Mouse (Mus musculus): ENCODE measurements around the gene Ptprcap. TPM values are rescaled to one million over a fixed set of nuclear protein-coding genes. Genes with fewer than 3 reads are reported as not detected.
A peak's percentile ranks its signal among the peaks of the same experiment; 100 is the strongest.

The Ptprcap gene
- polyA plus RNA-seq, 1 experiment from 2014 or later, result 0.92 TPM

DNA sequence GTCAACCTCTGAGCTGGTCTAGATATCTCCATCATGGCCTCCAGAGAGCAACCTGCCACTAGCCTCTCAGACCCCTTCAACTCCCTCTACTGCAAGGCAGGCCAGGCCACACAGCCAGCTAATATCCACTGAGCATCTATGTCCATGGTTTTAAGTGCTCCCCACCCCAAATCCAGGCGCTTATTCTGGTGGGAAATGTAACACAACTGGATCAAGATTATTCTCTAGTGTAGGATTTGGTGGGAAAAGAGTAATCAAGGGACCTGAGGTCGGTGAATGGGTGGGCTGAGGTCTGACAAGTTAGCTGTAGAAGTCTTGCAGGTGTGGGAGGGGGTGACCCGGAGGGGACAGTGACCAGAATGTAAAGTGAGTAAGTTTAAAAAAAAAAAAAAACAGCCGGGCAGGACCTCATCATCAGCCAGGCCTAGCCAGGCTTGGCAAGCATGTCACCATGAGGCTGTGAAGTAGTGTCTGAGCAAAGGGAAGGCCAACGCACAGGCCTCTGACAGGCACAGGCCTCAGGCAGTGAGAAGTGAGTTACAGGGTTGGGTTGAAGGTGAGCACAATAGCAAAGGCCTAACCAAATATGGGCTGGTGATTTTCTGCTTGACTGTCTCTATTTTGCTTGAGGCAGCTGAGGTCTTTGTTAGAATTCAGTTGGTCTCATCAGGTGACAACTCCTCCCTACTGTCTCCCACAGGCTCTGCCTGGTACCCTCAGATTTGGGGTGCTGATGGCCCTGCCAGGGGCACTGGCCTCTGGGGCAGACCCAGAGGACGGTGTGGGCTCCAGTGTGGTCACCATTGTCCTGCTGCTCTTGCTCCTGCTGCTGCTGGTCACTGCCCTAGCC lies 2.0 kb downstream of the Ptprcap start:
- WGBS, result 75% methylated on average over 6 of the region's 6 CpGs
- H3K9ac ChIP-seq (ENCODE audit: low read length), result 0 out of 2 replicates have a peak overlapping the region, but pooled peaks have one; percentile 14
- ATAC-seq (ENCODE audit: insufficient read depth, low FRiP score, low TSS enrichment) (no peak), DNase-seq (ENCODE audit: low spot score) (no peak)
- H3K27ac ChIP-seq (ENCODE audit: low read depth, low read length), result no peak overlapping the region
- H3K27me3 ChIP-seq (ENCODE audit: control insufficient read depth, insufficient read depth, low read length), result no peaks in the 10 kb centered on the region
- no peak overlapping the region for H3K4me2 ChIP-seq (ENCODE audit: low read depth)
- H3K4me1 ChIP-seq (ENCODE audit: control insufficient read depth, insufficient read depth, low read length), result no peaks in the 10 kb centered on the region
- H3K9me3 ChIP-seq (ENCODE audit: control insufficient read depth, low read length), result no peaks in the 10 kb centered on the region
- peaks cover 19% of the 10 kb centered on the region for H3K36me3 ChIP-seq (ENCODE audit: control insufficient read depth, insufficient read depth, low read length)
- H3K4me3 ChIP-seq (ENCODE audit: low read depth, low read length), result no peak overlapping the region

- ATAC-seq (ENCODE audit: insufficient read depth, low FRiP score, low TSS enrichment) (no peak), DNase-seq (ENCODE audit: low spot score) (no peak)
- no peak overlapping the region for H3K4me2 ChIP-seq (ENCODE audit: low read depth)
- WGBS, result 79% methylated on average over 20 of the region's 20 CpGs
- H3K27ac ChIP-seq (ENCODE audit: low read depth, low read length), result no peak overlapping the region
- no peak overlapping the region for H3K4me3 ChIP-seq (ENCODE audit: low read depth, low read length)
- no peaks in the 10 kb centered on the region for H3K9me3 ChIP-seq (ENCODE audit: control insufficient read depth, low read length)
- H3K4me1 ChIP-seq (ENCODE audit: control insufficient read depth, insufficient read depth, low read length), result no peaks in the 10 kb centered on the region
- 0 out of 2 replicates have a peak overlapping the region, but pooled peaks have one; percentile 14 for H3K9ac ChIP-seq (ENCODE audit: low read length)
- H3K36me3 ChIP-seq (ENCODE audit: control insufficient read depth, insufficient read depth, low read length), result peaks cover 18% of the 10 kb centered on the region
- no peaks in the 10 kb centered on the region for H3K27me3 ChIP-seq (ENCODE audit: control insufficient read depth, insufficient read depth, low read length)
Measured at GRCm38 (mm10) chr19:4156073-4156579, 2.7 kb downstream of the Ptprcap start.

GRCm38 (mm10) chr19:4156771-4157170 lies 3.4 kb downstream of the Ptprcap start:
- Histone ChIP-seq H3K9me3 (ENCODE audit: control insufficient read depth, low read length) (no peaks in the 10 kb centered on the region), H3K9ac (ENCODE audit: low read length) (no peak overlapping the region; the same call in 1 of the 2 replicates), H3K27ac (ENCODE audit: low read depth, low read length) (no peak overlapping the region), H3K4me2 (ENCODE audit: low read depth) (no peak overlapping the region), H3K27me3 (ENCODE audit: control insufficient read depth, insufficient read depth, low read length) (no peaks in the 10 kb centered on the region), H3K4me3 (ENCODE audit: low read depth, low read length) (no peak overlapping the region), H3K4me1 (ENCODE audit: control insufficient read depth, insufficient read depth, low read length) (no peaks in the 10 kb centered on the region), H3K36me3 (ENCODE audit: control insufficient read depth, insufficient read depth, low read length) (peaks cover 16% of the 10 kb centered on the region)
- ATAC-seq (ENCODE audit: insufficient read depth, low FRiP score, low TSS enrichment) (no peak), DNase-seq (ENCODE audit: low spot score) (no peak)
- WGBS, result 94% methylated on average over 12 of the region's 12 CpGs

DNA sequence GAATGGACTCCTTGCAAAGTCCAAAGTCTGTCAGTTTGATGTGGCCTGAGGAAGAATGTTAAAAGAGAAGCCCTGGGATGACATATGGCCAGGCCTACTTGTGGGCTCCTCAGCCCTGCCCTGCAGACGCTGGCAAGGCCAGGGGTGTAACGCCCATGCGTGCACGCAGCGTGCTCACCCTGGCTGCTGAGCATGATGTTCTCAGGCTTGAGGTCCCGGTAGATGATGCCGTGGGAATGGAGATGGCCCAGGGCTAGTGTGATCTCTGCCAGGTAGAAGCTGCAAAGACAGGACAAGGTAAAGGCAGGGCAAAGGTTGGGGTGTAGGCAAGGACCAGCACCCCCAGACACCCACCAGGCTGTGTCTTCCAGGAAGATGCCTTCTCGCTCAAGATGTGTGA lies 5.6 kb downstream of the Ptprcap start:
- DNase-seq (ENCODE audit: low spot score), result no peak
- Histone ChIP-seq H3K4me1 (ENCODE audit: control insufficient read depth, insufficient read depth, low read length) (peaks cover 7% of the 10 kb centered on the region), H3K4me2 (ENCODE audit: low read depth) (no peak overlapping the region), H3K27ac (ENCODE audit: low read depth, low read length) (no peak overlapping the region), H3K9me3 (ENCODE audit: control insufficient read depth, low read length) (no peaks in the 10 kb centered on the region), H3K27me3 (ENCODE audit: control insufficient read depth, insufficient read depth, low read length) (no peaks in the 10 kb centered on the region), H3K4me3 (ENCODE audit: low read depth, low read length) (no peak overlapping the region), H3K36me3 (ENCODE audit: control insufficient read depth, insufficient read depth, low read length) (peaks cover 16% of the 10 kb centered on the region), H3K9ac (ENCODE audit: low read length) (no peak overlapping the region)
- WGBS, result 92% methylated on average over 8 of the region's 8 CpGs
- ATAC-seq (ENCODE audit: insufficient read depth, low FRiP score, low TSS enrichment), result no peak

DNA sequence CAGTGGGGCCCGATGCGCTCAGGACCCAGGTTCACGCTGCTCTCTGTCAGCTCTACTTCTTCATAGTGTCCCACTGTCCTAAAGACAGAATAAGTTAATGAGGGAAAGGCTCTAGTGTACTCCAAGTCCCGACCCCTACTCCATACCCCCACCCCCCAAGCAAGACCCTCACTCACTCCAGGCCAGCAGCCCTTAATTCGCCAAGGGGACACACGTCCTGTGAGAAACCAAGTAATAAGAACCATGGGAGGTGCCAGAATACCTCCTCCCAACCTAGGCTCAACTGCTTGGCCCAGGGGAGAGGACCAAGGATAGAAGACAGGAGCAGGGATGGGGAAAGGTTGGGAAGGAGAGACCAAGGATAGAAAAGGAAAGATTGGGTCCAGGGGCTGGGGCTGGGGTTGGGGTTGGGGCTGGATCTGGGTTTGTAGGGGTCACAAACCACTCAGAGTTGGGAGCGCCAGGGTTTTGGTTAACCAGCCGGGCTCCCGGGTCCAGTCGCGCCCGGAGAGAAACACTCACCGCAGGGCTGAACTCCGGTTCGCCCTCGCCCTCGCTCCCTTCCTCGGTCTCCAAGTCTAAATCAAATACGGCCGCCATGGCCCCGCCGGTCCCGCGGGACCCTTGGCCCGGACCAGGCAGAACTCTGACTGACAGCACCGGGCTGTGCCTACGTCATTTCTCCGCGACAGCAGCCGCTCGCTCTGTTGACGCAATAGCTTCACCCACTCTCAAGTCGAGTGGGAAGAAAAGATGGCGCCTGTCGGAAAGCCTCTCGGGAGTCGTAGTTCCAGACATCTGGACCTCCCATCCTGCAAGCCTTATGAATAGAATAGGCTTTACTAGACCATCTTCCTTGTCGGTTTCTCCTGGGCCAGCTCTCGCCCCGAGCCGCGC lies 9.5 kb downstream of the Ptprcap start, which contains the start of gene Rps6kb2:
Rps6kb2 (minus strand) TSS at position 709 of the 897 bp plus-strand sequence.
- H3K9ac ChIP-seq (ENCODE audit: low read length), result peak within 1 kb of the TSS; percentile 71
- peak; percentile 84 for ATAC-seq (ENCODE audit: insufficient read depth, low FRiP score, low TSS enrichment)
- WGBS, result 7% methylated on average over 42 of the region's 42 CpGs
- H3K9me3 ChIP-seq (ENCODE audit: control insufficient read depth, low read length), result no peaks in the 10 kb centered on the region
- peak; percentile 95 for DNase-seq (ENCODE audit: low spot score)
- no peaks in the 10 kb centered on the region for H3K27me3 ChIP-seq (ENCODE audit: control insufficient read depth, insufficient read depth, low read length)
- peaks cover 7% of the 10 kb centered on the region for H3K4me1 ChIP-seq (ENCODE audit: control insufficient read depth, insufficient read depth, low read length)
- peaks cover 7% of the 10 kb centered on the region; the same call in 1 of the 2 replicates for H3K36me3 ChIP-seq (ENCODE audit: control insufficient read depth, insufficient read depth, low read length)
- peak within 1 kb of the TSS; percentile 71 for H3K4me3 ChIP-seq (ENCODE audit: low read depth, low read length)
- peak within 1 kb of the TSS; percentile 54; the same call in 1 of the 2 replicates for H3K27ac ChIP-seq (ENCODE audit: low read depth, low read length)
- H3K4me2 ChIP-seq (ENCODE audit: low read depth), result peak within 1 kb of the TSS; percentile 79

DNA sequence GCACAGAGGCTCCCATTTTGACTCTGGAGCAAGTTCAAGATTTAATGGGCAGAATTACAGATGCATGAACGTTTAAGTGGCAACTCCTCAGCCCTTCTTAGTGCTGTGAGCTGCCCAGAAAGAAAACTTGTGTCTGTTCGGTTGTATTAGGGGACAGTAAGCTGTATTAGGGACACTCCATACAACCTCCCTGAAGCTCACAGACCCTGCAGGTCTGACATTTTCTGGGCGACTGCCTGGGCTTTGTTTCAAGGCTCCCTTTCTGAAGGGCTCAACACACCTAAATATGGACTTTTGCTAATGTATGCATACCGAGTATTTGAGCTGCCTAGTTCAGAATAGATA lies 10.1 kb downstream of the Ptprcap start:
- peak overlapping the region; percentile 71 for H3K4me3 ChIP-seq (ENCODE audit: low read depth, low read length)
- H3K36me3 ChIP-seq (ENCODE audit: control insufficient read depth, insufficient read depth, low read length), result 0 out of 2 replicates have a peak, but pooled peaks cover 5% of the 10 kb centered on the region
- ATAC-seq (ENCODE audit: insufficient read depth, low FRiP score, low TSS enrichment), result no peak
- H3K9ac ChIP-seq (ENCODE audit: low read length), result peak overlapping the region; percentile 71
- peak overlapping the region; percentile 54; the same call in 1 of the 2 replicates for H3K27ac ChIP-seq (ENCODE audit: low read depth, low read length)
- H3K4me1 ChIP-seq (ENCODE audit: control insufficient read depth, insufficient read depth, low read length), result peaks cover 7% of the 10 kb centered on the region
- H3K27me3 ChIP-seq (ENCODE audit: control insufficient read depth, insufficient read depth, low read length), result no peaks in the 10 kb centered on the region
- peak overlapping the region; percentile 79 for H3K4me2 ChIP-seq (ENCODE audit: low read depth)
- no peak for DNase-seq (ENCODE audit: low spot score)
- 39% methylated on average over 4 of the region's 4 CpGs for WGBS
- no peaks in the 10 kb centered on the region for H3K9me3 ChIP-seq (ENCODE audit: control insufficient read depth, low read length)

DNA sequence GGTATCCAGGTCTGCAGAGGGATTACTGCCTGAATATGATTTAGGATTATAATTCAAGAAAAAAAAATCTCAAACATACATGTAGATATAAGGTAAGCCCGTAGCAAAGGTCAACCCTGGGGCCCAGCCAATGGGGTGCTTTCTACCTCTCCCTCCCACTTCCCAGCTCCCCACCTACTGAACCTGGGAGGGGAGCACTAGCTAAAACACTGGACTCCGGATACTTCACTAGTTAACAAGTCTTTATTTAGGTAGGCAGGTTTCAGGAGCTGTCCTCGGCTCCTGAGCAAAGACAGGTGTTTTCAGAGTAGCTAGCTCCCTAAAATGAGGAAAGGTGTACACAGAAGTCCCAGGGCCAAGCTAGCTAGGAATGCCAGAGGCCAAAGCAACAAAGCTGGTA lies 10.7 kb downstream of the Ptprcap start:
- H3K9ac ChIP-seq (ENCODE audit: low read length), result no peak overlapping the region
- no peak overlapping the region for H3K4me2 ChIP-seq (ENCODE audit: low read depth)
- peaks cover 7% of the 10 kb centered on the region for H3K4me1 ChIP-seq (ENCODE audit: control insufficient read depth, insufficient read depth, low read length)
- 79% methylated on average over 3 of the region's 3 CpGs for WGBS
- H3K36me3 ChIP-seq (ENCODE audit: control insufficient read depth, insufficient read depth, low read length), result 0 out of 2 replicates have a peak, but pooled peaks cover 3% of the 10 kb centered on the region
- no peak overlapping the region for H3K4me3 ChIP-seq (ENCODE audit: low read depth, low read length)
- H3K9me3 ChIP-seq (ENCODE audit: control insufficient read depth, low read length), result no peaks in the 10 kb centered on the region
- ATAC-seq (ENCODE audit: insufficient read depth, low FRiP score, low TSS enrichment) (no peak), DNase-seq (ENCODE audit: low spot score) (no peak)
- no peak overlapping the region for H3K27ac ChIP-seq (ENCODE audit: low read depth, low read length)
- H3K27me3 ChIP-seq (ENCODE audit: control insufficient read depth, insufficient read depth, low read length), result no peaks in the 10 kb centered on the region

- no peak for ATAC-seq (ENCODE audit: insufficient read depth, low FRiP score, low TSS enrichment)
- Histone ChIP-seq H3K9me3 (ENCODE audit: control insufficient read depth, low read length) (no peaks in the 10 kb centered on the region), H3K4me3 (ENCODE audit: low read depth, low read length) (no peak overlapping the region), H3K4me1 (ENCODE audit: control insufficient read depth, insufficient read depth, low read length) (peaks cover 8% of the 10 kb centered on the region), H3K27ac (ENCODE audit: low read depth, low read length) (no peak overlapping the region), H3K36me3 (ENCODE audit: control insufficient read depth, insufficient read depth, low read length) (no peaks in the 10 kb centered on the region), H3K9ac (ENCODE audit: low read length) (no peak overlapping the region), H3K4me2 (ENCODE audit: low read depth) (no peak overlapping the region), H3K27me3 (ENCODE audit: control insufficient read depth, insufficient read depth, low read length) (no peaks in the 10 kb centered on the region)
- WGBS, result 79% methylated on average over 2 of the region's 2 CpGs
- DNase-seq (ENCODE audit: low spot score), result no peak
Measured at GRCm38 (mm10) chr19:4164721-4165120, 11.3 kb downstream of the Ptprcap start.
